Mouse (Mus musculus): ENCODE data around the gene Gfpt1.

Gene Gfpt1

GRCm38 (mm10) chr6:87127049-87127753, 84.6 kb downstream of the Gfpt1 start:
- Histone ChIP-seq H3K36me3 (ENCODE audit: control insufficient read depth, insufficient read depth, low read length, poor library complexity, severe bottlenecking) (no peaks in the 10 kb centered on the region), H3K27me3 (ENCODE audit: control insufficient read depth, insufficient read depth, low read length, poor library complexity, severe bottlenecking) (no peaks in the 10 kb centered on the region)
- DNase-seq (ENCODE audit: low read depth, low spot score): peak; percentile 68

DNA sequence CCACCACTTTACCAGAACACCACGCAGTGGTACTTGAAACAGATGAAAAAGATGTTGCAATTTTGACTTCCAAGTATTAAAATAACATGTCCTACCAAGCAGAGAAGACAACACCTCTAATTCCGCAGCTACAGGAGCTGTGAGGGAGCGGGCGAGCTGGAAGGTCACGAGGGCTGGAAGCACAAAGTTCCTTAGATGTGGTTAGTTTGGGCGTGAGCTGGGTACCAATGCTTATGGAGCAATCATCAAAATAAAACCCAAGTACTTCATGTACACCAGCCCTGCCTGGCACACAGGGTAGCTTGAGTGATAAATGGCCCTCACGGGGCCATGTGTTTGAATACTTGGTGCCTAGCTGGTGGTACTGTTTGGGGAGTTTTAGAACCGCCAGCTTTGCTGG, 87.2 kb downstream of the Gfpt1 start:
- no peak for DNase-seq (ENCODE audit: low read depth, low spot score)
- H3K36me3 ChIP-seq (ENCODE audit: control insufficient read depth, insufficient read depth, low read length, poor library complexity, severe bottlenecking): no peaks in the 10 kb centered on the region
- H3K27me3 ChIP-seq (ENCODE audit: control insufficient read depth, insufficient read depth, low read length, poor library complexity, severe bottlenecking): no peaks in the 10 kb centered on the region

DNA sequence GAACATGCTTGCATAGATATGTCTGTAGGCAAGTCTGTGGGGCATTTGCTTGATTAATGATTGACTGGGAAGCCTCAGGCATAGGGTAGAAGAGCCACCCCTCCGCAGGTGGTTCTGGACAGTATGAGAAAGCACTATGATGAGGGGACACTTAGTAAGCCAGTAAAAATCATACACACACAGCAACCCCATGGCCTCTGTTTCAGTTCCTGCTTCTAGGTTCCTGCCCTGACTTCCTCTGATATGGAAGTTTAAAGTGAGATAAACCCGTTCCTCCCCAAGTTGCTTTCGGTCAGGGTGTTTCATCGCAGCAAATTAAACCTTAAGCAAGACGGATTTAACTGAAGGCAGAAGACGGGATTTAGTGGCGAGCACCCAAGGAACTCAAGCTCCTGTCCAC, 88.0 kb downstream of the Gfpt1 start:
- DNase-seq (ENCODE audit: low read depth, low spot score): peak; percentile 45
- no peaks in the 10 kb centered on the region for H3K27me3 ChIP-seq (ENCODE audit: control insufficient read depth, insufficient read depth, low read length, poor library complexity, severe bottlenecking)
- no peaks in the 10 kb centered on the region for H3K36me3 ChIP-seq (ENCODE audit: control insufficient read depth, insufficient read depth, low read length, poor library complexity, severe bottlenecking)

- DNase-seq (ENCODE audit: low read depth, low spot score): no peak
- H3K27me3 ChIP-seq (ENCODE audit: control insufficient read depth, insufficient read depth, low read length, poor library complexity, severe bottlenecking): no peaks in the 10 kb centered on the region
- H3K36me3 ChIP-seq (ENCODE audit: control insufficient read depth, insufficient read depth, low read length, poor library complexity, severe bottlenecking): no peaks in the 10 kb centered on the region
Measured at GRCm38 (mm10) chr6:87131078-87131477, 88.4 kb downstream of the Gfpt1 start.

DNA sequence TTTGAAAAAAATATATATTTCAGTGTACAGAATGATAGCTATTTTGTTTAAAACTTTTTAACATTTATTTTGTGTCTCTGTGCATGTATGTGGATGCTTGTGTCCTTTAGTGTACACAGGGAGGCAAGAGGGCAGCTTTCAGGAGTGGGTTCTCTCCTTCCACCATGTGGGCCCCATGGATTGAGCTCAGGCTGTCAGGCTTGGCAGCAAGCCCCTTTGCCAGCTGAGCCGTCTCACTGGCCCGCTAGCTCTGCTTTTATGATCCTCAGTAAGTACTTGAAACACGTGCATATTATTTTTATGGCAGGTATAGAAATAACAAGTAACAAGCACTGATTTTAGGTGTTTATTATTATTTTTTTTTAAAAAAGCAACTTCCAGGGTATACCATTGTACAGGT, 90.9 kb downstream of the Gfpt1 start:
- no peak for DNase-seq (ENCODE audit: low read depth, low spot score)
- no peaks in the 10 kb centered on the region for H3K27me3 ChIP-seq (ENCODE audit: control insufficient read depth, insufficient read depth, low read length, poor library complexity, severe bottlenecking)

DNA sequence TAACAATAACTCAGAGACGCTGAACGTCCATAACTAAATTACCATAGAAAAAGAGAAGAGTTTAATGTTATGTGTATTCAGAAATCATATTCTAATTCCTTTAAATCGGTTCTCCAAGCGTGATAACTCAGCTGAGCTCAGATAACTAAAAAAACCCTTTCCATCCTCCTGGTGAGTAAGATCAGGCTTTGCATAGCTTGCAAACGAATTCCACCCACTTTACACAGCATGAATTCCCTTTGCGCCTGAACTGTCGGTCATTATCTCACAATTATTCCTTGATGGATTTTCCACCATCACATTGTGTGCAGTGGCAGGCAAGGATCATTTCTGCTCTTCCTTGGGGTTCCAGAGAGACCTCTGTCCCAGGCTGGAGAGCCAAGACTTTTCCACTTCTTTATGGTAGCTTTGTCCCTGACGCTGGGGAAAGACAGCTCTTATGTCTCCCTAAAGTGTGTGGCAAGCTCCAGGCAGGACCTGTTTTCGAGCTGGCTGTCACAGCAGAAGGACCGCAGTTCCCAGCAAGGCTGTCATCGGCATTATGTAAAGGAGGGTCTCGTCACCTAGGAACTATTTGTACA, 91.4 kb downstream of the Gfpt1 start:
- DNase-seq (ENCODE audit: low read depth, low spot score): no peak
- H3K36me3 ChIP-seq (ENCODE audit: control insufficient read depth, insufficient read depth, low read length, poor library complexity, severe bottlenecking): no peaks in the 10 kb centered on the region
- no peaks in the 10 kb centered on the region for H3K27me3 ChIP-seq (ENCODE audit: control insufficient read depth, insufficient read depth, low read length, poor library complexity, severe bottlenecking)

More for the DNA sequence above, 90.9 kb downstream of the Gfpt1 start:
- no peaks in the 10 kb centered on the region for H3K36me3 ChIP-seq (ENCODE audit: control insufficient read depth, insufficient read depth, low read length, poor library complexity, severe bottlenecking)

DNA sequence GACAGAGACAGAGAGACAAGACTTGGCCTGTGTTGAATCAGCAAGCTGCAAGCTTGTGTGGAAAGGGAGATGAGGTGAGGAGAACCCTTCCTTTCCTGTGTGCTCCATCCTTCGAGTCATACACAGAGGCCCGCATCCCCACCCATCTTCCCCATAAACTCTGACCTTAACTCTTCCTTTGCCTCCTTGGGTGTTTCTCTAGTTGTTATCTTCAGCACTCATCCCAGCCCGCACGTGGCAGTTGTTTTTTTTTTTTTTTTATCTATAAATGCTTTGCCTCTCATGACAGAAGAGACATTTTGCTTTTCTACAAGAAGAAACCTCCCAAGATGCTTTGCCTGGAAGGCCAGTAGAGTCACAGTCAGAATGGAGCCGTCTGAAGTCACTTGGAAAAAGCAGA, 95.8 kb downstream of the Gfpt1 start:
- Histone ChIP-seq H3K36me3 (ENCODE audit: control insufficient read depth, insufficient read depth, low read length, poor library complexity, severe bottlenecking) (no peaks in the 10 kb centered on the region), H3K27me3 (ENCODE audit: control insufficient read depth, insufficient read depth, low read length, poor library complexity, severe bottlenecking) (no peaks in the 10 kb centered on the region)
- DNase-seq (ENCODE audit: low read depth, low spot score): no peak

- Histone ChIP-seq H3K27me3 (ENCODE audit: control insufficient read depth, insufficient read depth, low read length, poor library complexity, severe bottlenecking) (no peaks in the 10 kb centered on the region), H3K36me3 (ENCODE audit: control insufficient read depth, insufficient read depth, low read length, poor library complexity, severe bottlenecking) (no peaks in the 10 kb centered on the region)
- no peak for DNase-seq (ENCODE audit: low read depth, low spot score)
Measured at GRCm38 (mm10) chr6:87139796-87140553, 97.3 kb downstream of the Gfpt1 start.
